Mouse (Mus musculus) megakaryocyte, embryonic 14.5 days (primary cell): ENCODE results near the gene Hist1h2be.

Experiments used
- FLI1 ChIP-seq: IDR thresholded peaks from 2 replicates; pipeline ENCODE4 v1.6.1; 2012; ENCODE audit warnings: low read length, inconsistent platforms, mixed read lengths
- GATA1 ChIP-seq: IDR thresholded peaks from 3 replicates; pipeline ENCODE4 v1.6.1; 2012; ENCODE audit warnings: mixed read lengths, low read length, inconsistent platforms, borderline replicate concordance

DNA sequence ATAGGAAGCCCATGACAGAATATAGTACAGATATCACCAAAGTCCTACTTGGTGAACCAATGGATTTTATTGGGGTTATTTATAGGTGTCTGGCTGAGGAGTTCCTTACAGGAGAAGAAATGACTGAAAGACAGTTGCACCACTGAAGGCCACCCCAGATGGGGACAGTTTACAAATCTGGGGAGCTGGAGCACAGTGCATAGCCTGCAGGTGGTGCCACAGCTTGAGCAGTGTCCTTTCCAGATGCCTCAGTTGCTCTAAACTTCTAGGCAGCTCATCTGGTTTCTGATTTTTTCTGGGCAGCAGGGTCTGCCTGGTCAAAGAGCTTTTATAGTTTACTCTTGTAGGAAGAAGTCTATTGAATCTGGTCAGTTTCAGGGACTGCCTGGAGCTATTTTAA lies 11.1 kb downstream of the Hist1h2be start:
- no peak for TF ChIP-seq GATA1
- no peak for TF ChIP-seq FLI1
